Mouse (Mus musculus) kidney, adult 11 months (tissue): ENCODE data around the gene Slc25a29.

Experiments
- DNase-seq: peaks from one replicate; pipeline ENCODE4 v3.0.0; 2022

Slc25a29 gene

DNA sequence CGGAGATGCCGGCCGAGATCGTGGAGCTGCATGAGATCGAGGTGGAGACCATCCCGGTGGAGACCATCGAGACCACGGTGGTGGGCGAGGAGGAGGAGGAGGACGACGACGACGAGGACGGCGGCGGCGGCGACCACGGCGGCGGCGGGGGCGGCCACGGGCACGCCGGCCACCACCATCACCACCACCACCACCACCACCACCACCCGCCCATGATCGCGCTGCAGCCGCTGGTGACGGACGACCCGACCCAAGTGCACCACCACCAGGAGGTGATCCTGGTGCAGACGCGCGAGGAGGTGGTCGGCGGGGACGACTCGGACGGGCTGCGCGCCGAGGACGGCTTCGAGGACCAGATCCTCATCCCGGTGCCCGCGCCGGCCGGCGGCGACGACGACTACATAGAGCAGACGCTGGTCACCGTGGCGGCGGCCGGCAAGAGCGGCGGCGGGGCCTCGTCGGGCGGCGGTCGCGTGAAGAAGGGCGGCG is 42.2 kb downstream of the Slc25a29 start:
- peak; percentile 51 for DNase-seq

DNA sequence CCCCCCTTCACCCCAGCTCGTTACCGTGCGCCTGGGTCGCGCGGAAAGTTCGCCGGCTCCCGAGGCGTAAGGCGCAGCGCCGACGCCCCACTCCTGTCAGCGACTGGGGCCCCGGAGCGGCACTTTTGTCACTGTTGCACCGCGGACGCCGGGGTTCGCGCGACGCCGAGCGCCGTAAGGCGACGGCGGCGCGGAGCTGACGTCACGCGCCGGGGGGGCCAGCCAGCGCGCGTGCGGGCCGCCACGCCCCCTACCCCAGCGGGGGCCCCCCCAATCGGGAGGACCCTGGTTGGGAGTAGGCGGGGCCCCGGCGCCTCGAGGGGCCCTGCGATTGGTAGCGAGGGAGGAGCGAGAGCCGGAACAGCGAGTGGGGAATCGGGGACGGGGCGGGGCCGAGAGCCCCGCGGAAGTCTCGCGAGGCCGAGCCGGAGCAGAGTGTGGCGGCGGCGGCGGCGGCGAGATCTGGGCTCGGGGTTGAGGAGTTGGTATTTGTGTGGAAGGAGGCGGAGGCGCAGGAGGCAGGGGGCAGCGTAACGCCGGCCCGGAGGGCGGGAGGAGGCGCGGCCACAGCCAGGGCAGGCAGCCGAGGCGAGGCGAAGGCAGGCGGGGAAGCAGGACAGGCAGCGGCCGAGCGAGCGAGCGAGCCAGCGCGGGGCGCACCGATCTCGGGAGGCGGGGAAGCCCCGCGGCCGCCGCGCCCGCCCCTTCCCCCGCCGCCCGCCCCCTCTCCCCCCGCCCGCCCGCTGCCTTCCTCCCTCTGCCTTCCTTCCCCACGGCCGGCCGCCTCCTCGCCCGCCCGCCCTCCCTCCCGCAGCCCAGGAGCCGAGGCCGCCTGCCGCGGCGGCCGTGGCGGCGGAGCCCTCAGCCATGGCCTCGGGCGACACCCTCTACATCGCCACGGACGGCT is 42.9 kb downstream of the Slc25a29 start, which contains the start of gene Yy1:
Gene Yy1 (plus strand): TSS at position 428 of the 907 bp plus-strand sequence.
- DNase-seq, result peak; percentile 98

GRCm38 (mm10) chr12:108792152-108792545 is 43.5 kb downstream of the Slc25a29 start:
- peak; percentile 72 for DNase-seq

DNA sequence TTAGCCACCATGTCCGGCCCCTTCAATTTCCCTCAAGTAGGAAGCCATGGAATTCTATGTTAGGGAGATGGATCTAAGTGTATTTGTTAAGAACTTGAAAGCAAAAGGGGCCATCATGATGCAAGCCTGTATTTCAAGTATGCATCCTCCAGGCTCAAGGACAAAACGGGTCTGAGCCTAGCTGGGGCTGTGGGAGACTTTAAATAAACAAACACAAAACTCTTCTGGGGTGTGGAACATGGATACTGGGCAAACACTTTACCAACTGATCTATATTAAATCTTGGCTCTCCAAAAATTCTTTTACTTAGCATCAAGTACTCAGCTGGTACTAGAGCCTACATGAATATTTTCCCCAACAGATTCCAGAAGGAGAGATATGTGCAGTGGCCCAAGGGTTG is 48.4 kb downstream of the Slc25a29 start:
- DNase-seq, result no peak

DNA sequence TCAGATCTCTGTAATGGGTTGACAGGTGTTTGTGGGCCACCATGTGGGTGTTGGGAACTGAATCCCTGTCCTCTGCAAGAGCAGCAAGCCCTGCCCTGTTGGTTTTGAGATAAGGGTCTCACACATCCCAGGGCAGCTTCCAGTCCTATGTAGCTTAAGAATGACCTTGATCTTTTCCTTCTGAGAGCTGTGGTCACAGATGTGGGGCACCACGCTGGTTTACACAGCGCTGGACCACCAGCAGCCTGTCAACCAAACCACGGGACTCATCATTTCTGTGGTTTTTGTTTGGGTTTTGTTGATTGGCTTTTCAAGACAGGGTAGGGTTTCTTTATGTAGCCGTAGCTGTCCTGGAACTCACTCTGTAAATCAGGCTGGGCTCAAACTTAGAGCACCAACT is 50.5 kb downstream of the Slc25a29 start:
- DNase-seq, result no peak

GRCm38 (mm10) chr12:108780108-108780877 is 55.4 kb downstream of the Slc25a29 start:
- no peak for DNase-seq
